Mouse (Mus musculus): Measurements from ENCODE around the gene Pdk1. TPM values are rescaled to one million over a fixed set of nuclear protein-coding genes. Genes with fewer than 3 reads are reported as not detected.
"Not testable (repeated sequence)": the region's sequence is repeated elsewhere in the genome, so short reads cannot be mapped to it uniquely, and the experiment has no call there.

The Pdk1 gene
- polyA plus RNA-seq, 1 experiment from 2014 or later, result 45.0 TPM

DNA sequence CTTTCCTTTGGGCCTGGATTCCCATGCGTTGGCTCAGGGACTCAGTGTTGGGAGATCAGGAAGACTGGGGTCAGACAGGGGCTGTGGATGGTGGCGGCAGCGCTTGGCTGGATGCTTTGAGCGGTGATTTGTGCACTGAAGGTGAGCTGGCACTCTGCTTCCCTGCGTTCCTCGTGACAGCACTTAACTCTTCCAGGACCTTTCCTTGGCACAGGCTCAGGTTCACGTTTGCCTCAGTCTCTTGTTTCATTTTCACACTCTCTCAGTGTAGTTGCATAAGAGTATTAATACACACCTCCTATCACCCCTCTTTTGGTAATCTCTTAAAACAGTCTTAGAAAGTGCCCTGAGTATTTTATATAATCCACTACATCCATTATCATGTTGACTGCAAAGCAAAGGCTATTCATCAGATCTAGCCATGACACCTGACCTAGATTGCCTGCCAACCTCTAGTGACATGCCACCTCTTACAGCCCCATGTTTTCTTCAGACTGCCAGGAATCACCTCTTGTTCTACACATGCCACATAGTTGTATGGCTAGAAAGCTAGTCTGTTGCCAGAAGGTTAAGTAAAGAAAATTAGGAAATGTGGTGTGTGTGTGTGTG, 19.8 kb downstream of the Pdk1 start:
- Histone ChIP-seq H3K36me3 (replicated peaks; ENCODE audit: control insufficient read depth, insufficient read depth, low read depth, low read length) (peaks cover 3% of the 10 kb centered on the region), H3K27me3 (ENCODE audit: control insufficient read depth, insufficient read depth, low read length) (no peaks in the 10 kb centered on the region)
- WGBS, result 90% methylated on average over 7 of the region's 7 CpGs

DNA sequence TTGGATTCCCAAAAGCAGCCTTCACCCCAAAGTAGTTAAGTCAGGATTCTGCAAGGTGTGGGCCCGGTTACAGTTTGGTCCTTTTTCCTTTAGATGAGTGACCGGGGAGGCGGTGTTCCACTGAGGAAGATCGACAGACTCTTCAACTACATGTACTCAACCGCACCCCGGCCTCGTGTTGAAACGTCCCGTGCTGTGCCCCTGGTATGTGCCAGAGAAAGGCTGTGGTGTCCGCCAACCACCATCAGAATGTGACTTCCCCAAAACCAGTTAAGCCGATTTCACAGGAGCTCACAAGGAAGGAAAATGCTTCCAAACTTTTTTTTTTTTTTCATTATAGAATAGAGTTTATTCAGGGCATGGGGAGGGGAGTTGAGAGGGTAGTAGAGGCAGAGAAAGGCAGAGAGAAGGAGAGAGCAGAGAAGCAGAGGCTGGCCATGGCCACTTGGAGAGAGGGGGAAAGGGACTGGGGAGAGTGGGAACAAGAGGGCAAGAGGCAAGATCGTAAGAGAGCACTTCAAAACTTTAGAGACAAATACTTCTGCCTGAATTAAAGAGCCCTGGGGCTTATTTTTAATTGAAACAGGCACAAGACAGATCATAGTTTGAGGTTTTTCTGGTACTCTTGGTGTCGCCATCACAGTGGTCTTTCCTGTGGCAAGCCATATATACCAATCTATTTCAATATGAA, 22.7 kb downstream of the Pdk1 start:
- H3K4me2 ChIP-seq (ENCODE audit: low read depth, low read length), result no peak overlapping the region
- no peaks in the 10 kb centered on the region for H3K9me3 ChIP-seq (replicated peaks; ENCODE audit: control insufficient read depth, low read length)
- WGBS, result 93% methylated on average over 13 of the region's 13 CpGs
- no peaks in the 10 kb centered on the region for H3K27me3 ChIP-seq (ENCODE audit: control insufficient read depth, insufficient read depth, low read length)
- H3K36me3 ChIP-seq (replicated peaks; ENCODE audit: control insufficient read depth, insufficient read depth, low read depth, low read length), result peaks cover 3% of the 10 kb centered on the region
- no peak overlapping the region for H3K9ac ChIP-seq (replicated peaks; ENCODE audit: low read length)
- ATAC-seq (replicated peaks; ENCODE audit: insufficient number of reproducible peaks, low FRiP score, low TSS enrichment, low read depth) (no peak), DNase-seq (ENCODE audit: low spot score) (no peak)
- no peak overlapping the region for H3K4me3 ChIP-seq (ENCODE audit: low read depth, low read length)
- H3K27ac ChIP-seq (replicated peaks; ENCODE audit: low read depth, low read length), result no peak overlapping the region
- no peaks in the 10 kb centered on the region for H3K4me1 ChIP-seq (ENCODE audit: control insufficient read depth, insufficient read depth, low read length)

More for the DNA sequence above, 19.8 kb downstream of the Pdk1 start:
- no peak overlapping the region for H3K27ac ChIP-seq (replicated peaks; ENCODE audit: low read depth, low read length)
- DNase-seq (ENCODE audit: low spot score), result no peak
- H3K4me1 ChIP-seq (ENCODE audit: control insufficient read depth, insufficient read depth, low read length), result no peaks in the 10 kb centered on the region
- no peak for ATAC-seq (replicated peaks; ENCODE audit: insufficient number of reproducible peaks, low FRiP score, low TSS enrichment, low read depth)
- H3K4me2 ChIP-seq (ENCODE audit: low read depth, low read length), result no peak overlapping the region
- H3K9me3 ChIP-seq (replicated peaks; ENCODE audit: control insufficient read depth, low read length), result no peaks in the 10 kb centered on the region
- no peak overlapping the region for H3K4me3 ChIP-seq (ENCODE audit: low read depth, low read length)
- no peak overlapping the region for H3K9ac ChIP-seq (replicated peaks; ENCODE audit: low read length)

DNA sequence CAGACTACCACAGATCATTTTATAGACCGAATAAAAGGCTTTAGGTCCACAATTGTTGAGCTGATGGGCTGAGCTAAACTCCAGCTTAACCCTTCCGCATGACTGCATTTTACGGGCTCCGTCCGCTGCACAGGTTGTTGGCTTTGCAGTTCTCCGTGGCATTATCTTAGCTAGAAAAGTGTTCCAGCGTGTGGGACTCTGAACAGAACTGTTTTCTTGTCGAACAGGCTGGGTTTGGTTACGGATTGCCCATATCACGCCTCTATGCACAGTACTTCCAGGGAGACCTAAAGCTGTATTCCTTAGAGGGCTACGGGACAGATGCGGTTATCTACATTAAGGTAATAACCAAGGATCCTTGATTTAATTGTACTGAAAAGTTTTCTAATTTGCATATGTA, 24.4 kb downstream of the Pdk1 start:
- Histone ChIP-seq H3K27me3 (ENCODE audit: control insufficient read depth, insufficient read depth, low read length) (no peaks in the 10 kb centered on the region), H3K4me1 (ENCODE audit: control insufficient read depth, insufficient read depth, low read length) (no peaks in the 10 kb centered on the region), H3K9ac (replicated peaks; ENCODE audit: low read length) (no peak overlapping the region), H3K27ac (replicated peaks; ENCODE audit: low read depth, low read length) (no peak overlapping the region), H3K4me2 (ENCODE audit: low read depth, low read length) (no peak overlapping the region), H3K4me3 (ENCODE audit: low read depth, low read length) (no peak overlapping the region), H3K9me3 (replicated peaks; ENCODE audit: control insufficient read depth, low read length) (no peaks in the 10 kb centered on the region), H3K36me3 (replicated peaks; ENCODE audit: control insufficient read depth, insufficient read depth, low read depth, low read length) (peaks cover 2% of the 10 kb centered on the region)
- 82% methylated on average over 12 of the region's 12 CpGs for WGBS
- ATAC-seq (replicated peaks; ENCODE audit: insufficient number of reproducible peaks, low FRiP score, low TSS enrichment, low read depth), result no peak
- no peak for DNase-seq (ENCODE audit: low spot score)

DNA sequence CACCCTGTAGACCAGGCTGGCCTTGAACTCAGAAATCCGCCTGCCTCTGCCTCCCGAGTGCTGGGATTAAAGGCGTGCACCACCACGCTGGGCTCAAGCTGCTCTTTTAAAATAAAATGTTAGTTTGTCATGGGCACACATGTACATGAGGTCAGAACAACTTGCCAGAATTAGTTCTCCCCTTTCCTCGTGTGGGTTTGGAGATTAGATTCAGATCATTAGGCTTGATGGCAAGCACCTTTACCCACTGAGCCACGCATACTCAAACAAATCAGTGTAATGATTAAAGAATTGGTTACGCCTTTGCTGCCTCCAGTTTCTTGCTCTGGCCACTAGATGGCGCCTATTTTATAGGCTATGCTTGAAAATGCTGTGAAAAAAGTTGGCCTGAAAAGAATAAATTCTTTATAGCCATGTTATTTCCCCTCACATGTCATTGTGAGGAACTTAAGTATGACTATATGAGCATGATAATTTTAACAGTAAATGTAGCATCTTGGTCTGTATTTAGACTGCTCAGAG, 25.4 kb downstream of the Pdk1 start:
- Histone ChIP-seq H3K9ac (replicated peaks; ENCODE audit: low read length) (no peak overlapping the region), H3K4me3 (ENCODE audit: low read depth, low read length) (no peak overlapping the region), H3K36me3 (replicated peaks; ENCODE audit: control insufficient read depth, insufficient read depth, low read depth, low read length) (no peaks in the 10 kb centered on the region), H3K4me2 (ENCODE audit: low read depth, low read length) (no peak overlapping the region), H3K4me1 (ENCODE audit: control insufficient read depth, insufficient read depth, low read length) (no peaks in the 10 kb centered on the region), H3K27ac (replicated peaks; ENCODE audit: low read depth, low read length) (no peak overlapping the region), H3K27me3 (ENCODE audit: control insufficient read depth, insufficient read depth, low read length) (no peaks in the 10 kb centered on the region), H3K9me3 (replicated peaks; ENCODE audit: control insufficient read depth, low read length) (no peaks in the 10 kb centered on the region)
- no peak for ATAC-seq (replicated peaks; ENCODE audit: insufficient number of reproducible peaks, low FRiP score, low TSS enrichment, low read depth)
- DNase-seq (ENCODE audit: low spot score), result peak; percentile 74
- 59% methylated on average over 8 of the region's 8 CpGs for WGBS

DNA sequence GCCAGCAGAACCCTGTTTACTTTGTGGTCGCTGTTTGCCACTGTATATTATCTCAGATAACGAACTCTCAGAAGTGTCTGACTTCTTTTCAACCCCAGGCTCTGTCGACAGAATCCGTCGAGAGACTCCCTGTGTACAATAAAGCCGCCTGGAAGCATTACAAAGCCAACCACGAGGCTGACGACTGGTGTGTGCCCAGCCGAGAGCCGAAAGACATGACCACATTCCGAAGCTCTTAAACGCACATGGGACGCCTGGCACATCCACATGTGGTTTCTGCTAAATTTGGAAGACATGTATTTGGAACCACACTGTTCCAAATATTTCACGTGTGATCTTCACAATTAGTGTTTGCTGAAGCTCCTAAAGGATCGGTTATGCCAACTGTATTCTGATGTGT, 26.9 kb downstream of the Pdk1 start:
- Histone ChIP-seq H3K4me3 (ENCODE audit: low read depth, low read length) (no peak overlapping the region), H3K9ac (replicated peaks; ENCODE audit: low read length) (no peak overlapping the region), H3K4me2 (ENCODE audit: low read depth, low read length) (no peak overlapping the region), H3K27me3 (ENCODE audit: control insufficient read depth, insufficient read depth, low read length) (no peaks in the 10 kb centered on the region), H3K4me1 (ENCODE audit: control insufficient read depth, insufficient read depth, low read length) (no peaks in the 10 kb centered on the region), H3K9me3 (replicated peaks; ENCODE audit: control insufficient read depth, low read length) (no peaks in the 10 kb centered on the region), H3K36me3 (replicated peaks; ENCODE audit: control insufficient read depth, insufficient read depth, low read depth, low read length) (no peaks in the 10 kb centered on the region), H3K27ac (replicated peaks; ENCODE audit: low read depth, low read length) (no peak overlapping the region)
- DNase-seq (ENCODE audit: low spot score) (no peak), ATAC-seq (replicated peaks; ENCODE audit: insufficient number of reproducible peaks, low FRiP score, low TSS enrichment, low read depth) (no peak)
- WGBS, result 87% methylated on average over 15 of the region's 15 CpGs

DNA sequence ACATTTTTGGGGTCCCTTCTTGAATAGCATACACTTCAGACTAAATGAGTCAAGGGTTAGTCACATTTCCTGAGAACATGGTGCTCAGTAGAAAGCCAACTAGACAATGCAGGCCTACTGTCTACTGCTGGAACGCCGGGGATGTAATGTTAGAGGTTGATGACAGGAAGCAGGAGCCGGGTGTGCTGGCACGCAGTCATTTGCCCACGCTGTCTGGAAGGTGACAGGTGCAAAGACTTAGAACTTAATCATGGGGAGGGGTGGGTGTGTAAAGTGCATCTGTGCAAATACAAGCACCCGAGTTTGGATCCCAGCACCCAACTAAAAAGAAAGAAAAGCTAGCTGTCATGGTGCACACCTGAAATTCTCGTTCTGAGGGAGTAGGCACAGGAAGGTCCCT, 32.1 kb downstream of the Pdk1 start:
- Histone ChIP-seq H3K36me3 (replicated peaks; ENCODE audit: control insufficient read depth, insufficient read depth, low read depth, low read length) (no peaks in the 10 kb centered on the region), H3K4me1 (ENCODE audit: control insufficient read depth, insufficient read depth, low read length) (no peaks in the 10 kb centered on the region), H3K27ac (replicated peaks; ENCODE audit: low read depth, low read length) (no peak overlapping the region), H3K4me2 (ENCODE audit: low read depth, low read length) (no peak overlapping the region), H3K27me3 (ENCODE audit: control insufficient read depth, insufficient read depth, low read length) (no peaks in the 10 kb centered on the region), H3K4me3 (ENCODE audit: low read depth, low read length) (no peak overlapping the region), H3K9me3 (replicated peaks; ENCODE audit: control insufficient read depth, low read length) (no peaks in the 10 kb centered on the region), H3K9ac (replicated peaks; ENCODE audit: low read length) (no peak overlapping the region)
- WGBS, result 92% methylated on average over 7 of the region's 7 CpGs
- ATAC-seq (replicated peaks; ENCODE audit: insufficient number of reproducible peaks, low FRiP score, low TSS enrichment, low read depth) (no peak), DNase-seq (ENCODE audit: low spot score) (no peak)

DNA sequence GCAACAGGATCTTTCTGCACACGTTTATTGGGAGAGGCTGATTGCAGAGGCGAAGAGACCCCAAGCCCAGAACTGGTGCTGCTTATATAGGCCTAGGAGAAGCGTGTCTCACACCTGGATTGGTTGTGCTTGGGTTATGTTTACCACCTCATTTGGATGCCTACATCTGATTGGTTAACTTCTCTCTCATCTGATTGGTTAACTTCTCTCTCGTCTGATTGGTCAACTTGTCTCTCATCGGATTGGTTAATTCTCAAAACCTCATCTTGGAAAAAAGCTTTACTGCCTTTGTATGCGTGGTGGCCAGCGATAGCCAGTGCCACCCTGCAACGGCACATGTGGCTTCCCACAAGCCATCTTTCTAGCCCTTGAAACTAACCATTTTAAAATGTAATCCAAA, 33.3 kb downstream of the Pdk1 start:
- WGBS, result 91% methylated on average over 8 of the region's 8 CpGs
- not testable (repeated sequence) for H3K9me3 ChIP-seq (replicated peaks; ENCODE audit: control insufficient read depth, low read length); H3K4me2 ChIP-seq (ENCODE audit: low read depth, low read length); H3K36me3 ChIP-seq (replicated peaks; ENCODE audit: control insufficient read depth, insufficient read depth, low read depth, low read length); DNase-seq (ENCODE audit: low spot score); ATAC-seq (replicated peaks; ENCODE audit: insufficient number of reproducible peaks, low FRiP score, low TSS enrichment, low read depth); H3K4me1 ChIP-seq (ENCODE audit: control insufficient read depth, insufficient read depth, low read length); H3K27me3 ChIP-seq (ENCODE audit: control insufficient read depth, insufficient read depth, low read length); H3K9ac ChIP-seq (replicated peaks; ENCODE audit: low read length); H3K27ac ChIP-seq (replicated peaks; ENCODE audit: low read depth, low read length); H3K4me3 ChIP-seq (ENCODE audit: low read depth, low read length)

DNA sequence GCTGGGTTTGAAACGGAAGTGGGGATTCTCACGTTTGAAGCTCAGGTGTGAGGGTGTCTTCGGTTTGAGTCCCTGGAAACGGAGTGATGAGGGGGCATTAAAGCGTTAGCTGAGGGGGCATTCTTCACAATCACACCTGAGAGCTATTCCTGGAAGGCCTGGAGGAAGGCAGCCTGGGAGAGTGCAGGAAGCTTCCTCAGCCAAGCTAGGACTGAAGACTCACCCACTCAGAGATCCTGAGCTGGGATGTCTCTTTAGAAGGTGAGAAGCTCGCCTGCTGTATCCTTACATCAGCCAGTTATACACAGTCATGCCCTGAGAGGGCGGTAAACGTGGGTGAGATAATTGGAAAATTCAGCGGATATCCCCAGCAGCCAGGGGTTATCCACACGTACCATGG, 40.9 kb downstream of the Pdk1 start:
- Histone ChIP-seq H3K9ac (replicated peaks; ENCODE audit: low read length) (no peak overlapping the region), H3K27ac (replicated peaks; ENCODE audit: low read depth, low read length) (no peak overlapping the region), H3K27me3 (ENCODE audit: control insufficient read depth, insufficient read depth, low read length) (no peaks in the 10 kb centered on the region), H3K4me3 (ENCODE audit: low read depth, low read length) (no peak overlapping the region), H3K4me1 (ENCODE audit: control insufficient read depth, insufficient read depth, low read length) (no peaks in the 10 kb centered on the region), H3K9me3 (replicated peaks; ENCODE audit: control insufficient read depth, low read length) (no peaks in the 10 kb centered on the region), H3K36me3 (replicated peaks; ENCODE audit: control insufficient read depth, insufficient read depth, low read depth, low read length) (no peaks in the 10 kb centered on the region), H3K4me2 (ENCODE audit: low read depth, low read length) (no peak overlapping the region)
- ATAC-seq (replicated peaks; ENCODE audit: insufficient number of reproducible peaks, low FRiP score, low TSS enrichment, low read depth) (no peak), DNase-seq (ENCODE audit: low spot score) (no peak)
- 74% methylated on average over 10 of the region's 10 CpGs for WGBS
